Mouse (Mus musculus): ENCODE measurements around the gene Crb3.

Crb3 gene

DNA sequence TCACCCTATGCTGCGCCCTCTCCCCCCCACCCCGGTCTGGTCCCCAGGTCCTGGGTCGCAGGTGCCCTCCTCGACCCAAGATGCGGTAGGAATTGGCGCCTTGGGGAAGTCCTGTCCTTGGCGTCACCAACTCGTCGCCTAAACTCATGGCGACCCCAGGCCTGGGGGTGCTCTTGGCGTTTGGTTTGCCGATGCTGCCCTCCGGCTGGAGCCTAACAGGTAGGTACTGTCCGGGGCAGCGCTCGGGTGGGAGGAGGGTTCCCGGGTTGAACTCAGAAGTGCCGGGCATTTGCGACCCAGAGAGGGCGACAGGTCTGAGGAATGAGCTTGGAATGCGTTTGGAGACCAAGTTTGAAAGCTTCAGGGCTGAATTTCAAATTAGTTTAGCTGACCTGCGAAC is 3.6 kb downstream of the Crb3 start:
- no peak for DNase-seq

DNA sequence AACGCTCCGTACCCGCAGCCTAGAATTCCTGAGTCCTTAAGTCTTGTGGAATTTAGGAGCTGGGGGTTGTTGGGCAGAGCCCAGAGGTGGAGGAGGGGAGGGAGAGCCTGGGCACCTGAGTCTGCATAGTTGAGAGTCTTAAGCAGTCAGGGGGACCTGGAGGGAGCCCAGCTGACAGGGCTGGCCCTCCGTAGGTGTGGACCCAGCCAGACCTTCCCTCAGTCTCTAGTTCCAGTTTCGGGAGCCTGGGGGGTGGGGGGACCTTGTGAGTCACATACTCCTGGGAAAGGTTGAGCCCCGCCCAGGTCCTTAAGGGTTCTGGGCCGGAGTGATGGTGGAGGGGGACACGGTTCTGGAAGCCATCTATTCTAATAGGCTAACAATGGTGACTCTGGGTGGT is 4.1 kb downstream of the Crb3 start:
- peak; percentile 44 for DNase-seq

DNA sequence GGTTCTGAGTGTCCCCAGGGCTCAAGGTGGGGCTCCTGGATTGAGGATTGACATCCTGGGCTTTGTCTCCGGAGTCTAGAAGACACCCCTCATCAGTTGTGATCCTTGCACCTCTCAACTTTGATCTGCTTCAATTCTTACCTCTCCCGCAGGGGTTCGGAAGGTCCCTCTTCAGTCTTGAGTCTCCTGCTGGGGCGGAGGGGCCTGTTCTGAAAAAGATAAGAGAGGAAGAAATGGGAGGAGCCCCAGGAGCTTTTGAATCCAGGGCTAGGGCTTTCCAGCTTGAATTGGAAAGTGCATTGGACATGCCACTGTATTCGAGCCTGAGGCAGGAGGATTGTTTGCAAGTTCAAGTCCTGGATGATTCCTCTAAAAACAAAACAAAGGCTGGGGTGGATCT is 8.0 kb downstream of the Crb3 start:
- DNase-seq = no peak

DNA sequence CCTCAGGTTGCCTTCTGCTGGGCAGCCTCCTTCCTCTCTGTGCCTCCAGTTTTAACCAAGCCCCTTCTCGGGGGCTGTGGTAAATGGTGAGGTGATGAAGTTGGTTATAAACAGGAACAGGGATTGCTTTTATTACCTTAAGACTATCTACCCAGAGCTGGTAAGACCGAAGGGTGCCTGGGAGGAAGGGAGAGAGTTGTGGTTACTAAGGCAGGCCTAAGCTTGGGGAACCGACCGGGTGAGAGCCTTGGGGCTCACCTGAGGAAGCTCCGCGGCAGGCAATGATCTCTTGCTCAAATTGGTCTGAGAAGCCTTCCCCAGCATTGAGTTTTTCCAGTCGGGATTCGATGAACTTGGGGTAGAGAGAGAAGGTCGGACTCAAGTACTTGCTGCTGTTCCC is 11.4 kb downstream of the Crb3 start:
- no peak for DNase-seq

DNA sequence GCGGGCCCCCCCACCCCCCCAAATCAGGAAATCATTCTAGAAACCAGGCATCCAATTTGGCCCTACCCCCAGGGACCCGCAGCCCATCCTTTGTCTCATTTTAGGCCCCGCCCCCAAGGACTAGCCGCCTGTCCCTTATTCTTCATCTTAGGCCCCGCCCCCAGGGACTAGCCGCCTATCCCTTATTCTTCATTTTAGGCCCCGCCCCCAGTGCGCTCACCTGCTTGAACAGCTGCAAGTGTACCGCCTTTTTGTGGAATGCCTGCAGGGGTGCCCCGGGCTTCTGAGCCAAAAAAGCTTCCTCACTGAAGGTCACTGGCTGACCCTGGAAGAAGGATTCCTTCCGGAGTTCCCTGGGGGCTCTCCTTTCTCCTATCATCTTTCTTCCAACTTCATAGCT is 11.8 kb downstream of the Crb3 start:
- peak; percentile 53 for DNase-seq

DNA sequence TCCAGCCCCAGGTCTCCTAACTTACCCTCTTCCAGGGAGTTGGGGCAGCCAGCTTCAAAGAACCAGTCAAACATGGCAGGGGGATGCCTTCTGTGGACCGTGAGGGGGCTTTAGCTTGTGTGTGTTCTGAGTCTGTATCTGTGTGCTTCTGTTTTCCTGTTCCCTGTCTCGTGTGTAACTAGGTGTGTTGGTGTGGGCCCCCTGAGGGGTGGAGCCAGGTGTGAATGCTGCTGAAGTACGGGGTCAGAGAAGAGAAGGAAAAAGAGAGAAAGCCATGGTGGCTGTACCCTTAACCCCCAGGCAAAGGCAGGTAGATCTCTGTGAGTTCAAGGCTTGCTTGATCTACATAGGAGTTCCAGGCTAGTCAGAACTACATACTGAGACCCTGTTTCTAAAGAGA is 18.0 kb downstream of the Crb3 start:
- DNase-seq = no peak

DNA sequence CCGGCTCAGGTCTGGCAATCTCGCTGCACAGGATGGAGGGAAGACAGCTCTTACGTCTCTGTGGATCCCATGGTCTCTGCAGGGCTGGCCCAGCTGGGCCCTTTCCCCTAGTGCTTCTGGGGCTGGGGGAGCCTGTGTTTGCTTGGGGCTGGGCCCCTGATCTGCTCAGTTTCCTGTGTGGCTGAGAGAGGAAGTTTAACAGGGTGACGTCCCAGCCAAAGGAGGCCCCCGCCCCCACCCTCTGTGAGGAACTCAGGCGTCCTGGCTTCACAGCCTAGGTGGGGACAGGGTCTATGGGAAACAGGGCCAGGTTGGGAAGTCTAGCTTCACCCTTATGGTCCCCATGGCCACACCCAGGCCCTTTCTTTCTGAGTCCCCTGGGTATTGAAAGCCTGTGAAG is 19.4 kb downstream of the Crb3 start, which contains the start of gene Dennd1c:
TSS of gene Dennd1c (minus strand) at position 179 of the 400 bp plus-strand sequence.
- DNase-seq = no peak

DNA sequence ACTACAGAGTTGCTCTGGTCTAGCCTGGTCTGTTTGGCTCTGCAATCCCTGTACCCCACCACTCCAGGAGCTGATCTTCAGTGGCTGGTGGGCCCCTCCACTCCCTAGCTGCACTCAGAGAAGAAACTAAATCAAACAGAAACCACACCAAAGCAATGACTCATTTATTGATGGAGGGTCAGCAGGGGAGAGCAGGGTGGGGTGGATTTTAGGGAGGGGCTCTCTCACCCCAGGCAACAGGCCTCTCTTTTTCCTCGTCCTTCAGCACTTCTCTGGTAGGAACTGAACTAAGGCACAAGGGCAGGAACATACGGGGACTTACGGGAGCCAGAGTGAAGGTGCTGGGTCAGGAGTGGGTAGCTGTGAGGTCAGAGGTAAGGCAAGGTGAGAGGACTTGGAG is 21.0 kb downstream of the Crb3 start:
- DNase-seq = no peak

DNA sequence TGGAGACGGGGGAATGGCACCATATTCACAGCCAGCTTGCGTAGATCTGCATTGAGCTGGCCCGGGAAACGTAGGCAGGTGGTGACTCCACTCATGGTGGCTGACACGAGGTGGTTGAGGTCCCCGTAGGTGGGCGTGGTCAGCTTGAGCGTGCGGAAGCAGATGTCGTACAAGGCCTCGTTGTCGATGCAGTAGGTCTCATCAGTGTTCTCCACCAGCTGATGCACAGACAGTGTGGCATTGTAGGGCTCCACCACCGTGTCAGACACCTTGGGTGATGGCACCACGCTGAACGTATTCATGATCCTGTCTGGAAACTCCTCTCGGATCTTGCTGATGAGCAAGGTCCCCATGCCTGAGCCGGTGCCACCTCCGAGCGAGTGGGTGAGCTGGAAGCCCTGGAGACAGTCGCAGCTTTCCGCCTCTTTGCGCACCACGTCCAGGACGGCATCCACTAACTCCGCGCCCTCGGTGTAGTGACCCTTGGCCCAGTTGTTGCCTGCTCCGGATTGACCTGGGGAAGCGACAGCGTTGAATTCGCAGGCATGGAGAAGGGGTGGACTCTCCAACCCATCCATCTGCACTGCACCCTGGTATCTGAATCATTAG is 22.4 kb downstream of the Crb3 start:
- DNase-seq = no peak

DNA sequence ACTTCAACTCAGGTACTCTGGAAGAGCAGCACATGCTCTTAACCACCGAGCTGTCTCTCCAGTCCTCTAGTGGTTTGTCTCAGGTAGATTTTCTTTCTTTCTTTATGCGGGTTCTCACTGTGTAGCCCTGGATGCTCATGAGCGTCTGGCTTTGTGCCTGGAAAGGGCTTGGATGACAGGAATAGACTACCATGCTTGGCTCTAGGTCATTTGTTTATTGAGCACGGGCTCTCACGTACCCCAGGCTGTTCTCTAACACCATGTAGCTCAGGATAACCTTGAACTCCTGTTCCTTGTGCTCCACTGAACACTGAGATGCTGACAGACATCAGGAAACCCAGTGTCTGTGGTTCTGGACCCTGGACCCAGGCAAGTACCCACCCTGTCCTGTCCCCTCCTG is 23.6 kb downstream of the Crb3 start:
- no peak for DNase-seq

DNA sequence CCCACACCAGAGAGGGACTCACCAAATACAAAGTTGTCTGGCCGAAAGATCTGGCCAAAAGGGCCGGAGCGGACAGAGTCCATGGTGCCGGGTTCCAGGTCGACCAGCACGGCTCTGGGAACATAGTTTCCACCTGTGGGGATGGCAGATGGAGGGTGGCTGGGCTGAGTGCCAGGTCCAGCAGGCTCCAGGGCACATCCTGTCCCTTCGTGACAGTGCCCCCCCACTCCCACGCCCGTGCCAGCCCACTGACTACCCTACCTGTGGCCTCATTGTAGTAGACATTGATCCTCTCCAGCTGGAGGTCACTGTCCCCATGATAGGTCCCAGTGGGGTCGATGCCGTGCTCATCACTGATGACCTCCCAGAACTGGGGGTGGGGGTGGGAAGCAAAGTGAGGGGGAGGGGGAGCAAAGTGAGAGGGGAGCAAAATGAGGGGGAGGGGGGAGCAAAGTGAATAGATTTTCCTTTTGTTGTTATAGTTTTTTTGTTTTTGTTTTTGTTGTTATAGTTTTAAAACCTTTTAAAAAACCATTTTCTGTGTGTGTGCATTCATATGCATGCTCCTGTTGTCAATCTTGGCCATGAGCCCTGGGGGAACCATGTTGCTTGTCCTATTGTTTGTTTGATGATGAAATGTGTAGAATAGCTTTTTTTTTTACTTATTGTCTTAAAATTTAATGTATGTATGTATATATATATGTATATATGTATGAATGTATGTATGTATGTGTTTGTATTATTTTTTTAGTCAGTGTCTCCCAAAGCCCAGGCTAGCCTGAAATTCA is 27.3 kb downstream of the Crb3 start:
- DNase-seq = no peak

DNA sequence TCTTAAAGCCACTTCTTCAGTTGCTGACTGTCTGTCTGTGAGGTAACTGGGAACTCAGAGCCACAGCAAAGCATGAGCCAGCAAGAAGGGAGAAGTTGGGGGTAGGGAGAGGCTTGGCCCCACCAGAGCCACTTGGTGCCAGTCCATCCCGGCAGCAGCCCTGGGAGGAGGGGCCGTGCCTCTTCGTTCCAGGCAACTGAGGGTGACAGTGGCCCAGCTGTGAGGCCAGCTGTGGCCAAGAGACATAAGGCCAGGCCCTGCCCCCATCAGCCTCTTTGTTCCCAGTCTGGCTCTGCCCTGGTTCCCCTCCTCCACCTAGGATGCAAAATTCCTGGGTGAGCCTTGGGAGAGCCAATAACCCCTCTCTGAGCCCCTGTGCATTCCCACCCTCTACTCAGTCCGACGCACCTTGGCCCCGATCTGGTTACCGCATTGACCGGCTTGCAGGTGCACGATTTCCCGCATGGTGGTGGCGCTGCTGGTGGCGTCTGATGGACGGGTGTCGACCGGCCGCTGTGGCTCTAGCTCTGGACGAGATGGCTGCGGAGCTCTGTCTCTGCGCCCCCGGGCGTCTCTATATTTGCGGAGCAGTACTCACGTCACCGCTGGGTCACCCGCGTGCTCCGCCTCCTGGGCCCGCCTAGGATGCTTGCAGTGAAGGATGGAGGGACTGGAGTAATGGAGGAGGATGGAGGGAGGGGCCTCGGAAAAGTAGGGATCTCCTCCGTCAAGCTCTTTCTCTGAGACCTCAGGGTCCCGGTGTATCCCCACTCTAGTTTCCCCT is 28.3 kb downstream of the Crb3 start, which contains the start of gene Tubb4a:
TSS of gene Tubb4a (minus strand) at position 734 of the 784 bp plus-strand sequence.
- peak; percentile 41 for DNase-seq

DNA sequence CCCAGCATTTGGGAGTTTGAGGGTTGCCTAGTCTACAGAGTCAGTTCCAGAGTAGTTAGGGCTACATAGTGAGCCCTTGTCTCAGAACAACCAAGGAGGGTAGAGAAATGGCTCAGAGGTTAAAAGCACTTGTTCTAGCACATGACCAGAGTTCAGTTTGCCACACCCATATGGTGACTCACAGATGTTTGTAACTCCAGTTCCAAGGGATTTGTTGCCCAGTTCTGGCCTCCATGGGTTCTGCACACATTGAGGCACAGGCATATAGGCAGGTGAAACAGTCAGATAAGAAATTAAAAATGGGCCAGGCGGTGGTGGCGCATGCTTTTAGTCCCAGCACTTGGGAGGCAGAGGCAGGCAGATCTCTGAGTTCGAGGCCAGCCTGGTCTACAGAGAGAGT is 35.3 kb downstream of the Crb3 start:
- no peak for DNase-seq

DNA sequence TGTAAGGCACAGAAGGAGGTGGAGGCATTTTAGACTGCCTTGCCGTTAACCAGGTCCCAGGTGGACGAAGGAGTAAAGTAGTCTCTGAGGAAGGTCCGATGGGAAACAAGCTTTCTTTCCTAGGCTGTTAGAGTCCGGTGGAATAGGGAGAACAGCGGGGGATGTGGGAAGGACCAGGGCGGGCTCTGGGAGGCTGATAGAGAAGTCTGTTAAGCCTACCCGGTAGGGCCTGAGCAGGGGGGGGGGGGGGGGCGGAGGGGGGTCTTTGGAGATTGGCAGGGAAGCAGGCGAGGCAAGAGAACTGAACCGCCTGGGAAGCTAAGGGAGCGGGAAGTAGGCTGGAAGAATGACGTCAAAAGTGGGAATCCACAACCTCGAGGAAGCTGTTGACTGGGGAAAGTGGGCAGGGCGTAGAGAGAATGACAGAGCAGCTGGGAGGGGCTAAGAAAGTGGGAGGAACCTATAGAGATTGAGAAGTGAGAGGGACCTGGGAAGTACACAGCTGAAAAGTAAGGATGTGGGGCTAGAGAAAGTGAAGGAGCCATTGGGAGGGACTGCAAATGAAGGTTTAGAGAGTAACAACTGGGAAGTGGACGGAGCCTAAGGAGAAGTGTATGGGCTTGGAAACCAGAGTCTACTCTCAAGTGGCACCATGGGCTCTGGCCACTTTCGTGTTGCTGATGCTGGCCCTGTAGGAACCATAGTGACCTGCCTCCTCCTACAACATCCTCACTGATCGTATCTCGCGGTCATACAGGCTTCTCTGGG is 37.1 kb downstream of the Crb3 start:
- peak; percentile 73 for DNase-seq

DNA sequence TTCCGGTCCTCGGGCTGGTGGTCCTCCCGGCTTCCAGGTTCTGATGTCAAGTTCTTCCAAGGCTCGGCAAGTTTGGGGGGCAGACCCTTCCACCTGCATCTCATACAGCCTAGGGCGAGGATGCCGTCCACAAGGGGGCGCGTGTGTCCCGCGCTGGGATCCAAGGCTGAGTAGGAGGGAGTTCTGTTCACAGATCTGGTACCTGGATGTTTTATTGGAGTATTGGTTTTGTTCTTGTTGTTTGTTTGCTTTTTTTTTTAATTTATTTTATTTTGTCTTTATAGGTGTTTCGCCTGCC is 37.7 kb downstream of the Crb3 start:
- peak; percentile 85 for DNase-seq

DNA sequence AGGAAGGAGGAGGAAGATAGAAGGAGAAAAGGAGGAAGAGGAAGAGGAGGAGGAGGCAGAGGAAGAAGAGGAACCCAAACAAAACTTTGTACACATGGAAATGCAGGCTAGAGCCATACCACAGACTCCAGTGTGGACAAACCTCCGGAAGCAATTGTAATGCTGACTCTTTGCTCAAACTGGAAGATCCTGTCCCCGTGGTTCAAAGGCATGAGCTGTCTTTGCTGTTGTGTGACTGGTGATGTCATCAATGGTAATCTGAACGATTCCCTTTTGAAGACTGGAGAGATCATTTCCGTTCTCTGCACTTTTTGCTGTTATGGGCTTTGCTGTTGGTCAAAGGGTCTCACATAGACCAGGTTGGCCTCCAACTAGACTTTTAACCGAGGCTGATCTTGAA is 39.4 kb downstream of the Crb3 start:
- no peak for DNase-seq

DNA sequence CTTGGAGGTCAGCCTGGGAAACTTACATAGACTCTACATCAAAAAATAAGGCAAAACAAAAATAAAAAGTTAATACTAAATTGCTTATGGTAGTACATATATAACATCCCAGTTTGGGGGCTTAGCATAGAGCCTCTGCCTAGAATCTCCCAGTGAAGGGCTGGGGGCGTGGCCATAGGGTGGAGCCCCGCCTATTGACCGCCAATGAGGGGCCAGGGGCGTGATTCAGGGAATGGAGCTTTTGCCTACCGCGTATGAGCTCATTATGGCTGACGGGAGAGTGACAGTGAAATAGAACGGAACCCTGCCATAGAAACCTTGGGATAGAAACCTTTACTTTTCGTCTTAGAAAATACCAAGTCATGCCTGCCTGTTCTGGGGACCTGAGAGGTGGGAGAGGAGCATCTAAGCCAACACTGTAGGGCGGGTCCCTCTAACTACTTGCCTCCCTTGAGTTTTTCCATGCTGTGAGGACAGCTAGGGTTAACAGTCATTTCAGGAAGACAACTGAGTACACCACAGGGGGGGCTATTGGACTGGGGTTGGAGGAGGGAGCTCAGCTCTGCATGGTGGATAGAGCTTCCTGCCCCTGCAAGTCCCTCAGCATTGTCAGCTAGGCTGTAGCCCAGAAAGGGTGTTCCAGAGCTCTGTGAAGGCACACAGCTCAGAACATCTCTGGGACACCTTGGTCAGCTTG is 40.9 kb downstream of the Crb3 start:
- DNase-seq = no peak

DNA sequence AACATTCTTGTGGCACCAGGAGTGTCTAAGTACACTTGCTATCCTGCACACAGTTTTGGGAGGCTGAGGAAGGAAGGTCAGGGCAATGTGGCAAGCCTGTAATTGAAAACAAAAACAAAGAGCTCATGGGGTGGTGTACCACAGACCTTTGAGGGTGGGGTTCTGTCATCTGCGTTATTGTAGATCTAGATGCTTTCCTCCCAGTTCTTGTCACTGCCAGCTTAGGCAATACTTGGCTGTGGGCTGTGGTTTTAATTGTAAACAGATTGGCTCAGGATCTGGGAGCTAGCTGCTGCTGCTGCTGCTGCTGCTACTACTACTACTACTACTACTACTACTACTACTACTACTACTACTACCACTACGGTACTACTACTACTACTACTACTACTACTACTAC is 43.4 kb downstream of the Crb3 start:
- no peak for DNase-seq

DNA sequence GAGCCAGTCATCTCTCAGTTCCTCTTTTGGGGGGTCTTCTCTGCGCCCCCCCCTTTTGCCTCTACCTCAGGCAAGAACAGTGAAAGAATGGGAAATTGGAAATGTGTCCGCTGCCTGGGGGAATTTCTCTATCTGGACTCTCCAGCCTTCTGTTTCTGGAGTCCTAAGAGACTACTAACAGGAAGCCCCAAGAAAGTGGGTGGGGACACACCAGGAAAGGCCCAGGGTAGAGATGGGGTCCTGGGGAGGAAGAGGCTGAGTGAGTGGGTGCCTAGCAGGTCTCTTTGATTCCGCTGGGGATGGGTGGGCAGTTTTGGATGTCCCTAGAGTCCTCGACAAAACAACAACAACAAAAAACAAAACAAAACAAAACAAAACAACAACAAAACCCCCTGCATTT is 45.6 kb downstream of the Crb3 start:
- DNase-seq = no peak

DNA sequence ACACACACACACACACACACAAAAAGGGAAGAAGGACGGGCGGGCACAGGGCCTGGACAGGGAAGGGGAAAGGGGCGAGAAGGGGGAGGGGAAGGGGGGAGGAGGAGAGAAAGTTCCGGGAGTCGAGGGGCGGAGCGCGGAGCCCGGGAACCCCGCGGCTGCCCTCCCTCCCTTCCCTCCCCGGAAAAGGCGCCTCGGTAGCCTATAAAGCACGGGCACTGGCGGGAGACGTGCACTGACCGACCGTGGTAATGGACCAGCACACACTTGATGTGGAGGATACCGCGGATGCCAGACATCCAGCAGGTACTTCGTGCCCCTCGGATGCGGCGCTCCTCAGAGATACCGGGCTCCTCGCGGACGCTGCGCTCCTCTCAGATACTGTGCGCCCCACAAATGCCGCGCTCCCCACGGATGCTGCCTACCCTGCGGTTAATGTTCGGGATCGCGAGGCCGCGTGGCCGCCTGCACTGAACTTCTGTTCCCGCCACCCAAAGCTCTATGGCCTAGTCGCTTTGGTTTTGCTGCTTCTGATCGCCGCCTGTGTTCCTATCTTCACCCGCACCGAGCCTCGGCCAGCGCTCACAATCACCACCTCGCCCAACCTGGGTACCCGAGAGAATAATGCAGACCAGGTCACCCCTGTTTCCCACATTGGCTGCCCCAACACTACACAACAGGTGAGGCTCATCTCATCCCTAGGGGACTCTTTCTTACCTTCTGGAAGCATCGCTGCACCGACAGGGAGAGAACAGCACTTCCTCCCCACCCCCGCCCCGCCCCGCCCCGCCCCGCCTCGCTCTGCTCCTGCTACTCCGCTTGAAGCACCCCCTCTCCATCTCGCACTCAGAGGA is 46.5 kb downstream of the Crb3 start, which contains the start of gene Tnfsf9:
TSS of gene Tnfsf9 (plus strand) at position 145 of the 854 bp plus-strand sequence.
- peak; percentile 47 for DNase-seq

DNA sequence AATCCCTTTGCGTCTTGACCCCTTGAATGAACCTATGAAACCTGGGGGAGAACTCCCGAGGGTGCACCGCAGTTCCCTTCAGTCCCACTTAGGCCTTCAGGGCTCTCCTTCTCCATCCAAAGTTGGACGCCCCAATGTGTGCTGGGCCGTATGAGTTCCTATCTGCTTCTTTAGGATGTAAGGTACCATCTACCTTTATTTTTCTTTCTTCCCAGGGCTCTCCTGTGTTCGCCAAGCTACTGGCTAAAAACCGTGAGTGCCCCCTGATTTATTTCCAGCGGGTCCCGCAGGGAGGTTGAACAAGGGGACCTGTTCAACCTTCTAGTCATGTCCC is 47.1 kb downstream of the Crb3 start:
- DNase-seq = no peak

DNA sequence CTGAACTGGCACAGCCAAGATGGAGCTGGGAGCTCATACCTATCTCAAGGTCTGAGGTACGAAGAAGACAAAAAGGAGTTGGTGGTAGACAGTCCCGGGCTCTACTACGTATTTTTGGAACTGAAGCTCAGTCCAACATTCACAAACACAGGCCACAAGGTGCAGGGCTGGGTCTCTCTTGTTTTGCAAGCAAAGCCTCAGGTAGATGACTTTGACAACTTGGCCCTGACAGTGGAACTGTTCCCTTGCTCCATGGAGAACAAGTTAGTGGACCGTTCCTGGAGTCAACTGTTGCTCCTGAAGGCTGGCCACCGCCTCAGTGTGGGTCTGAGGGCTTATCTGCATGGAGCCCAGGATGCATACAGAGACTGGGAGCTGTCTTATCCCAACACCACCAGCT is 48.2 kb downstream of the Crb3 start:
- DNase-seq = no peak
